Mouse (Mus musculus): ENCODE results near the gene Eral1. TPM values are rescaled to one million over a fixed set of nuclear protein-coding genes. Genes with fewer than 3 reads are reported as not detected.
"Not testable (repeated sequence)": the region's sequence is repeated elsewhere in the genome, so short reads cannot be mapped to it uniquely, and the experiment has no call there.

Eral1 gene
- polyA plus RNA-seq, 1 experiment from 2014 or later = 24.3 TPM

GRCm38 (mm10) chr11:78065906-78066305, 14.3 kb downstream of the Eral1 start:
- Histone ChIP-seq H3K36me3 (0 out of 2 replicates have a peak, but pooled peaks cover 2% of the 10 kb centered on the region), H3K27ac (replicated peaks) (no peak overlapping the region), H3K4me2 (no peak overlapping the region), H3K9me3 (no peaks in the 10 kb centered on the region), H3K9ac (no peak overlapping the region; the same call in 1 of the 2 replicates), H3K4me1 (peaks cover 11% of the 10 kb centered on the region), H3K4me3 (no peak overlapping the region), H3K27me3 (replicated peaks) (no peaks in the 10 kb centered on the region)
- ATAC-seq (ENCODE audit: extremely low read depth, insufficient number of reproducible peaks, low FRiP score, low TSS enrichment) = peak; percentile 37; the same call in 1 of the 2 replicates
- 27% methylated on average over 2 of the region's 2 CpGs for WGBS

GRCm38 (mm10) chr11:78062563-78062962, 17.6 kb downstream of the Eral1 start:
- Histone ChIP-seq H3K4me2 (no peak overlapping the region), H3K27ac (replicated peaks) (no peak overlapping the region), H3K9ac (no peak overlapping the region), H3K4me3 (no peak overlapping the region), H3K9me3 (no peaks in the 10 kb centered on the region), H3K36me3 (peaks cover 25% of the 10 kb centered on the region), H3K4me1 (peaks cover 7% of the 10 kb centered on the region), H3K27me3 (replicated peaks) (no peaks in the 10 kb centered on the region)
- WGBS = 83% methylated on average over 1 of the region's 1 CpGs
- ATAC-seq (ENCODE audit: extremely low read depth, insufficient number of reproducible peaks, low FRiP score, low TSS enrichment) = no peak

- no peaks in the 10 kb centered on the region for H3K9me3 ChIP-seq
- peaks cover 48% of the 10 kb centered on the region for H3K36me3 ChIP-seq
- no peak overlapping the region for H3K4me3 ChIP-seq
- H3K9ac ChIP-seq = no peak overlapping the region
- 44% methylated on average over 9 of the region's 9 CpGs for WGBS
- H3K27ac ChIP-seq (replicated peaks) = no peak overlapping the region
- no peak overlapping the region for H3K4me2 ChIP-seq
- ATAC-seq (ENCODE audit: extremely low read depth, insufficient number of reproducible peaks, low FRiP score, low TSS enrichment) = peak; percentile 51; the same call in 1 of the 2 replicates
- no peaks in the 10 kb centered on the region for H3K27me3 ChIP-seq (replicated peaks)
- peaks cover 7% of the 10 kb centered on the region for H3K4me1 ChIP-seq
These were observed 20.1 kb downstream of the Eral1 start for GRCm38 (mm10) chr11:78059833-78060757.

GRCm38 (mm10) chr11:78056946-78057345, 23.2 kb downstream of the Eral1 start:
- no peak for ATAC-seq (ENCODE audit: extremely low read depth, insufficient number of reproducible peaks, low FRiP score, low TSS enrichment)
- no peaks in the 10 kb centered on the region for H3K27me3 ChIP-seq (replicated peaks)
- no peak overlapping the region for H3K4me2 ChIP-seq
- H3K36me3 ChIP-seq = peaks cover 72% of the 10 kb centered on the region
- H3K4me1 ChIP-seq = peaks cover 7% of the 10 kb centered on the region
- WGBS = 84% methylated on average over 8 of the region's 8 CpGs
- H3K9ac ChIP-seq = no peak overlapping the region
- no peaks in the 10 kb centered on the region for H3K9me3 ChIP-seq
- H3K4me3 ChIP-seq = no peak overlapping the region
- H3K27ac ChIP-seq (replicated peaks) = no peak overlapping the region

GRCm38 (mm10) chr11:78053078-78053477, 27.1 kb downstream of the Eral1 start:
- WGBS = 77% methylated on average over 8 of the region's 8 CpGs
- no peak for ATAC-seq (ENCODE audit: extremely low read depth, insufficient number of reproducible peaks, low FRiP score, low TSS enrichment)
- Histone ChIP-seq H3K4me2 (no peak overlapping the region), H3K9ac (no peak overlapping the region), H3K4me3 (no peak overlapping the region), H3K4me1 (no peaks in the 10 kb centered on the region), H3K36me3 (peaks cover 77% of the 10 kb centered on the region), H3K9me3 (no peaks in the 10 kb centered on the region), H3K27ac (replicated peaks) (no peak overlapping the region), H3K27me3 (replicated peaks) (no peaks in the 10 kb centered on the region)

- Histone ChIP-seq H3K4me1 (peaks cover 17% of the 10 kb centered on the region), H3K36me3 (peaks cover 48% of the 10 kb centered on the region)
- not testable (repeated sequence) for H3K4me2 ChIP-seq; H3K4me3 ChIP-seq; H3K9me3 ChIP-seq; H3K9ac ChIP-seq; ATAC-seq (ENCODE audit: extremely low read depth, insufficient number of reproducible peaks, low FRiP score, low TSS enrichment); H3K27ac ChIP-seq (replicated peaks); H3K27me3 ChIP-seq (replicated peaks)
- 81% methylated on average over 3 of the region's 4 CpGs for WGBS
These were observed 31.5 kb downstream of the Eral1 start for GRCm38 (mm10) chr11:78048637-78049036.

GRCm38 (mm10) chr11:78044758-78045251, 35.4 kb downstream of the Eral1 start:
- ATAC-seq (ENCODE audit: extremely low read depth, insufficient number of reproducible peaks, low FRiP score, low TSS enrichment) = 0 out of 2 replicates have a peak, but pooled peaks have one; percentile 51
- H3K27ac ChIP-seq (replicated peaks) = peak overlapping the region; percentile 95
- H3K4me3 ChIP-seq = no peak overlapping the region
- peaks cover 49% of the 10 kb centered on the region for H3K36me3 ChIP-seq
- WGBS = 36% methylated on average over 5 of the region's 5 CpGs
- H3K9me3 ChIP-seq = no peaks in the 10 kb centered on the region
- peak overlapping the region; percentile 20; the same call in 1 of the 2 replicates for H3K9ac ChIP-seq
- H3K4me1 ChIP-seq = peaks cover 17% of the 10 kb centered on the region
- peak overlapping the region; percentile 30 for H3K4me2 ChIP-seq
- H3K27me3 ChIP-seq (replicated peaks) = no peaks in the 10 kb centered on the region

GRCm38 (mm10) chr11:78042290-78042870, 37.8 kb downstream of the Eral1 start:
- H3K4me3 ChIP-seq; ATAC-seq (ENCODE audit: extremely low read depth, insufficient number of reproducible peaks, low FRiP score, low TSS enrichment); H3K9me3 ChIP-seq; H3K27ac ChIP-seq (replicated peaks); H3K27me3 ChIP-seq (replicated peaks); H3K9ac ChIP-seq; H3K4me2 ChIP-seq: not testable (repeated sequence)
- Histone ChIP-seq H3K4me1 (peaks cover 33% of the 10 kb centered on the region), H3K36me3 (peaks cover 48% of the 10 kb centered on the region)
- 88% methylated on average over 4 of the region's 4 CpGs for WGBS

- Histone ChIP-seq H3K27me3 (replicated peaks) (no peaks in the 10 kb centered on the region), H3K36me3 (peaks cover 36% of the 10 kb centered on the region), H3K27ac (replicated peaks) (no peak overlapping the region), H3K4me2 (no peak overlapping the region), H3K4me3 (no peak overlapping the region), H3K9ac (no peak overlapping the region), H3K4me1 (peaks cover 40% of the 10 kb centered on the region), H3K9me3 (no peaks in the 10 kb centered on the region)
- no peak for ATAC-seq (ENCODE audit: extremely low read depth, insufficient number of reproducible peaks, low FRiP score, low TSS enrichment)
- WGBS = 78% methylated on average over 2 of the region's 2 CpGs
These were observed 39.3 kb downstream of the Eral1 start for GRCm38 (mm10) chr11:78040878-78041277.

- 1% methylated on average over 52 of the region's 55 CpGs for WGBS
These were observed 42.1 kb downstream of the Eral1 start, which contains the start of gene Flot2 for GRCm38 (mm10) chr11:78037831-78038752. Gene Flot2 (plus strand): TSS chr11:78037931.

More at GRCm38 (mm10) chr11:78037831-78038752, 42.1 kb downstream of the Eral1 start, which contains the start of gene Flot2:
- peak; percentile 51; the same call in 1 of the 2 replicates for ATAC-seq (ENCODE audit: extremely low read depth, insufficient number of reproducible peaks, low FRiP score, low TSS enrichment)
- H3K9me3 ChIP-seq = no peaks in the 10 kb centered on the region
- H3K4me3 ChIP-seq = peak within 1 kb of the TSS; percentile 84
- H3K36me3 ChIP-seq = peaks cover 45% of the 10 kb centered on the region
- H3K27me3 ChIP-seq (replicated peaks) = no peaks in the 10 kb centered on the region
- peak within 1 kb of the TSS; percentile 76 for H3K4me2 ChIP-seq
- peak within 1 kb of the TSS; percentile 92 for H3K9ac ChIP-seq
- H3K27ac ChIP-seq (replicated peaks) = peak within 1 kb of the TSS; percentile 86
- peaks cover 27% of the 10 kb centered on the region for H3K4me1 ChIP-seq
